Mouse (Mus musculus) stomach, embryonic 14.5 days (tissue): Measurements from ENCODE around the gene Cenph. TPM values are rescaled to one million over a fixed set of nuclear protein-coding genes. Genes with fewer than 3 reads are reported as not detected.
A peak's percentile ranks its signal among the peaks of the same experiment; 100 is the strongest.

Source experiments
- ATAC-seq: fragments of 200-750 bp; cut with Nextera tagmentation; 2 replicates; pipeline ENCODE4 v1.8.0; 2017; ENCODE audit warnings: low read depth, moderate TSS enrichment; ENCODE audit not compliant: insufficient number of reproducible peaks, insufficient read depth, low FRiP score
- H3K27ac ChIP-seq: fragments of 300-500 bp; sonication (generic); 2 replicates; pipeline ENCODE4 v1.5.1; 2014; ENCODE audit warnings: mild to moderate bottlenecking, low read length, moderate library complexity, mixed read lengths
- H3K27me3 ChIP-seq: fragments of 300-500 bp; sonication (generic); 2 replicates; pipeline ENCODE4 v1.6.1; 2014; ENCODE audit warnings: low read length, control low read depth, mixed read lengths; ENCODE audit not compliant: control insufficient read depth, insufficient read depth
- H3K36me3 ChIP-seq: fragments of 300-500 bp; sonication (generic); 2 replicates; pipeline ENCODE4 v1.6.1; 2014; ENCODE audit warnings: mild to moderate bottlenecking, control low read depth, low read length, moderate library complexity, mixed read lengths; ENCODE audit not compliant: control insufficient read depth, insufficient read depth
- H3K4me1 ChIP-seq: fragments of 300-500 bp; sonication (generic); 2 replicates; pipeline ENCODE4 v1.6.1; 2014; ENCODE audit warnings: low read length, control low read depth, mixed read lengths; ENCODE audit not compliant: control insufficient read depth, insufficient read depth
- H3K4me2 ChIP-seq: fragments of 300-500 bp; sonication (generic); replicated peaks from 2 replicates; pipeline ENCODE4 v1.6.1; 2014; ENCODE audit warnings: low read depth, low read length, control low read depth
- H3K4me3 ChIP-seq: fragments of 300-500 bp; sonication (generic); 2 replicates; pipeline ENCODE4 v1.5.1; 2014; ENCODE audit warnings: low read depth, low read length, control low read depth
- H3K9ac ChIP-seq: fragments of 300-500 bp; sonication (generic); replicated peaks from 2 replicates; pipeline ENCODE4 v1.6.1; 2014; ENCODE audit warnings: low read depth, mild to moderate bottlenecking, control low read depth, low read length, moderate library complexity, mixed read lengths
- H3K9me3 ChIP-seq: fragments of 300-500 bp; sonication (generic); 2 replicates; pipeline ENCODE4 v1.6.1; 2016; ENCODE audit warnings: low read depth, low read length, control low read depth; ENCODE audit not compliant: control insufficient read depth
- WGBS: fragments of 180-500 bp; shearing (Covaris S2); extraction: QIAGEN DNeasy Blood & Tissue Kit; methylation state at CpG from one replicate; pipeline ENCODE4 v1.1.7; 2014; 5-methylcytosine and 5-hydroxymethylcytosine counted together
- polyA plus RNA-seq: library from polyadenylated mRNA; unstranded; fragments of >200 nt; fragmentation: Nextera tagmentation; extraction: Ambion mirVana; gene quantifications from 2 replicates; pipeline ENCODE4 v1.2.1, GENCODE M21; 2014

Cenph gene
- 36.5 and 38.9 TPM in 2 replicates for polyA plus RNA-seq

GRCm38 (mm10) chr13:100775252-100776055 is at the start of gene Cenph:
Cenph (minus strand) TSS chr13:100775899.
- Histone ChIP-seq H3K27me3 (no peaks in the 10 kb centered on the region), H3K4me3 (peak within 1 kb of the TSS; percentile 75), H3K36me3 (peaks cover 13% of the 10 kb centered on the region), H3K4me1 (0 out of 2 replicates have a peak, but pooled peaks cover 3% of the 10 kb centered on the region), H3K9me3 (no peaks in the 10 kb centered on the region), H3K27ac (peak within 1 kb of the TSS; percentile 23; the same call in 1 of the 2 replicates), H3K4me2 (peak within 1 kb of the TSS; percentile 71), H3K9ac (peak within 1 kb of the TSS; percentile 58)
- under 1% methylated on average over 46 of the region's 46 CpGs for WGBS
- peak; percentile 89 for ATAC-seq

GRCm38 (mm10) chr13:100824916-100825315 is 49.2 kb upstream of the Cenph start:
- no peak overlapping the region for H3K27ac ChIP-seq
- H3K9ac ChIP-seq = no peak overlapping the region
- 91% methylated on average over 3 of the region's 3 CpGs for WGBS
- ATAC-seq = no peak
- no peaks in the 10 kb centered on the region for H3K4me1 ChIP-seq
- no peak overlapping the region for H3K4me3 ChIP-seq
- no peaks in the 10 kb centered on the region for H3K9me3 ChIP-seq
- H3K27me3 ChIP-seq = no peaks in the 10 kb centered on the region
- H3K36me3 ChIP-seq = peaks cover 58% of the 10 kb centered on the region
- H3K4me2 ChIP-seq = no peak overlapping the region

- 55% methylated on average over 6 of the region's 6 CpGs for WGBS
- Histone ChIP-seq H3K27ac (no peak overlapping the region), H3K4me1 (no peaks in the 10 kb centered on the region), H3K4me2 (no peak overlapping the region), H3K27me3 (no peaks in the 10 kb centered on the region), H3K9ac (no peak overlapping the region), H3K36me3 (peaks cover 63% of the 10 kb centered on the region), H3K4me3 (no peak overlapping the region), H3K9me3 (no peaks in the 10 kb centered on the region)
- no peak for ATAC-seq
Observed at GRCm38 (mm10) chr13:100824306-100824705, 48.6 kb upstream of the Cenph start.

GRCm38 (mm10) chr13:100823863-100824262 is 48.2 kb upstream of the Cenph start:
- H3K9ac ChIP-seq = no peak overlapping the region

GRCm38 (mm10) chr13:100814451-100814850 is 38.8 kb upstream of the Cenph start:
- 88% methylated on average over 6 of the region's 6 CpGs for WGBS
- H3K36me3 ChIP-seq = peaks cover 66% of the 10 kb centered on the region
- no peak overlapping the region for H3K9ac ChIP-seq
- no peak for ATAC-seq
- no peaks in the 10 kb centered on the region for H3K9me3 ChIP-seq
- H3K4me1 ChIP-seq = no peaks in the 10 kb centered on the region
- H3K4me2 ChIP-seq = no peak overlapping the region
- no peaks in the 10 kb centered on the region for H3K27me3 ChIP-seq
- H3K27ac ChIP-seq = no peak overlapping the region
- H3K4me3 ChIP-seq = no peak overlapping the region

More at GRCm38 (mm10) chr13:100823863-100824262, 48.2 kb upstream of the Cenph start:
- Histone ChIP-seq H3K4me2 (no peak overlapping the region), H3K9me3 (no peaks in the 10 kb centered on the region), H3K36me3 (peaks cover 66% of the 10 kb centered on the region), H3K27ac (no peak overlapping the region), H3K27me3 (no peaks in the 10 kb centered on the region), H3K4me3 (no peak overlapping the region), H3K4me1 (no peaks in the 10 kb centered on the region)
- WGBS = 93% methylated on average over 3 of the region's 3 CpGs
- ATAC-seq = no peak

GRCm38 (mm10) chr13:100805776-100806175 is 30.1 kb upstream of the Cenph start:
- Histone ChIP-seq H3K27me3 (no peaks in the 10 kb centered on the region), H3K27ac (no peak overlapping the region), H3K9me3 (no peaks in the 10 kb centered on the region), H3K9ac (no peak overlapping the region), H3K4me3 (no peak overlapping the region), H3K36me3 (peaks cover 63% of the 10 kb centered on the region), H3K4me2 (no peak overlapping the region), H3K4me1 (no peaks in the 10 kb centered on the region)
- 96% methylated on average over 3 of the region's 3 CpGs for WGBS
- no peak for ATAC-seq

- WGBS = 88% methylated on average over 6 of the region's 6 CpGs
- no peaks in the 10 kb centered on the region for H3K9me3 ChIP-seq
- no peaks in the 10 kb centered on the region for H3K4me1 ChIP-seq
- no peak overlapping the region for H3K4me2 ChIP-seq
- no peak overlapping the region for H3K9ac ChIP-seq
- H3K27ac ChIP-seq = no peak overlapping the region
- no peaks in the 10 kb centered on the region for H3K27me3 ChIP-seq
- H3K4me3 ChIP-seq = no peak overlapping the region
- no peaks in the 10 kb centered on the region; the same call in 1 of the 2 replicates for H3K36me3 ChIP-seq
- ATAC-seq = no peak
Observed at GRCm38 (mm10) chr13:100797171-100797570, 21.5 kb upstream of the Cenph start.

- H3K4me2 ChIP-seq = no peak overlapping the region
- no peaks in the 10 kb centered on the region for H3K9me3 ChIP-seq
- 0 out of 2 replicates have a peak, but pooled peaks cover 5% of the 10 kb centered on the region for H3K36me3 ChIP-seq
- no peak overlapping the region for H3K9ac ChIP-seq
- H3K27me3 ChIP-seq = no peaks in the 10 kb centered on the region
- H3K27ac ChIP-seq = no peak overlapping the region
- H3K4me3 ChIP-seq = no peak overlapping the region
- no peak for ATAC-seq
- peaks cover 12% of the 10 kb centered on the region for H3K4me1 ChIP-seq
- WGBS = 79% methylated on average over 3 of the region's 3 CpGs
Observed at GRCm38 (mm10) chr13:100789083-100789482, 13.4 kb upstream of the Cenph start.
